Mouse (Mus musculus) adrenal gland, adult 8-10 months (tissue): ENCODE results near the gene Ctsw. TPM values are rescaled to one million over a fixed set of nuclear protein-coding genes. Genes with fewer than 3 reads are reported as not detected.

ENCODE experiments used
- DNase-seq: peaks from one replicate; pipeline ENCODE4 v3.0.0; 2022
- total RNA-seq, 4 experiments: library from RNA; stranded (reverse); gene quantifications; 2 replicates each; pipeline ENCODE4 v1.2.4; 2022

The Ctsw gene
- total RNA-seq, 4 experiments from 2014 or later = 1.1 to 2.2 (median 1.6) TPM

GRCm38 (mm10) chr19:5487768-5488550 lies 19.7 kb upstream of the Ctsw start, which contains the start of gene Mus81:
Mus81 (minus strand) TSS chr19:5488402.
- peak; percentile 97 for DNase-seq

- no peak for DNase-seq
Measured at GRCm38 (mm10) chr19:5486771-5487170, 18.5 kb upstream of the Ctsw start.

- DNase-seq = no peak
Measured at GRCm38 (mm10) chr19:5486286-5486685, 18.0 kb upstream of the Ctsw start.

DNA sequence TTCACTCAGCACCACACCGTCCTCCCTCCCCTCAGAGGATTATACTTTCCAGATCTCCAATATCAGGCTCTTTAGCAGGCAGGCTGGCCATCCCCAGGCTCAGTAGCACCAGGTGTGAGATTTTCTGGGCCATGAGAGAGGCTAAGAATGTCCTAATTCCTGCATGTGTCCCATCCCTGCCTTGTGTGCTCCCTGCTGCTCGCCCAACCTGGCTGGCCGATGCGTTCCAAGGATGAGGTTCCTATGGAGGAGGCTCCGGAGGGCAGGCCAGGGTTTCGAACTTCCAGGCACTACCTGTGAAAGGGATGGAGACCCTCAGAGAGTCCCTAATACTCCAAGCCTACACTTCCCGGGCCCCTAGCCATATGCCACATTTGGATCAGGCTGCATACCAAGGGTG lies 17.5 kb upstream of the Ctsw start:
- no peak for DNase-seq

DNA sequence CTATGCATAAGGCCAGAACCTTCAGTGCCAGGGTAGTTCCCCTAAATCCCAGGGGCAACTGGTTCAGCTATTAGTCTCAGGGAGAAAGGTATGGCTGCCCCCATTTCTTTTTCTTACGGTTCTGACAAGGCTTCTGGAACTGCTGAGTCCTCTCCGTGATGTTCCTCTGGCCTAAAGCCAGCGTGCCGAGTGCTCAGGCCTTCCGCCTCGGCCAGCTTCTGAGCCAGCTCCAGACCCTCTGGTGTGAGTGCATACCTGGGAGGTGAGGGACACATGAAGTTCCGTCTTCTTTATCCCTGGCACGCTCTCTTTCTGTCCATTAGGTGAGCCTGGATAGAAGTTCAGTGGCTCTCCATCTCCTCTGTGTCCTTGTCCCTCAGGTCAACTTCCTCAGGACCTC lies 17.1 kb upstream of the Ctsw start:
- DNase-seq = no peak

DNA sequence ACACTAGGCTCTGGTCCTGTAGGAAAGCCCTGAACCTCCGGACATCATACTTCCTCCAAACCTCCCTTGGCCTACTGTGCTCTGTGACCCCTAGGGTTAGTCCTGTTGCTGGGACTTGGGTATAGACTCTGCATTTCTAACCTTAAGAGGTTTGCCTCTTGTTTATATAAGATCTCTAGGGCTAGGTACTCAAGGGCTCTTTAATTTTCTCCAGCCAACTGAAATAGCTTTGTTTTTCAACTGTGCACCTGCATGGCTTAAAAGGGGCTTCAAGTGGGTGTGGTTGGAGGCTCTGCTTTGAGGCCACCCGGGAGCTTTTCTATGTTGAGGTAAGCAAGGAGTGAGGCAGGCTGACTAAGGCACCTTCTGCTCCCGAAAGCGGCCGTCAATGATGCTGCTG lies 16.2 kb upstream of the Ctsw start:
- no peak for DNase-seq

DNA sequence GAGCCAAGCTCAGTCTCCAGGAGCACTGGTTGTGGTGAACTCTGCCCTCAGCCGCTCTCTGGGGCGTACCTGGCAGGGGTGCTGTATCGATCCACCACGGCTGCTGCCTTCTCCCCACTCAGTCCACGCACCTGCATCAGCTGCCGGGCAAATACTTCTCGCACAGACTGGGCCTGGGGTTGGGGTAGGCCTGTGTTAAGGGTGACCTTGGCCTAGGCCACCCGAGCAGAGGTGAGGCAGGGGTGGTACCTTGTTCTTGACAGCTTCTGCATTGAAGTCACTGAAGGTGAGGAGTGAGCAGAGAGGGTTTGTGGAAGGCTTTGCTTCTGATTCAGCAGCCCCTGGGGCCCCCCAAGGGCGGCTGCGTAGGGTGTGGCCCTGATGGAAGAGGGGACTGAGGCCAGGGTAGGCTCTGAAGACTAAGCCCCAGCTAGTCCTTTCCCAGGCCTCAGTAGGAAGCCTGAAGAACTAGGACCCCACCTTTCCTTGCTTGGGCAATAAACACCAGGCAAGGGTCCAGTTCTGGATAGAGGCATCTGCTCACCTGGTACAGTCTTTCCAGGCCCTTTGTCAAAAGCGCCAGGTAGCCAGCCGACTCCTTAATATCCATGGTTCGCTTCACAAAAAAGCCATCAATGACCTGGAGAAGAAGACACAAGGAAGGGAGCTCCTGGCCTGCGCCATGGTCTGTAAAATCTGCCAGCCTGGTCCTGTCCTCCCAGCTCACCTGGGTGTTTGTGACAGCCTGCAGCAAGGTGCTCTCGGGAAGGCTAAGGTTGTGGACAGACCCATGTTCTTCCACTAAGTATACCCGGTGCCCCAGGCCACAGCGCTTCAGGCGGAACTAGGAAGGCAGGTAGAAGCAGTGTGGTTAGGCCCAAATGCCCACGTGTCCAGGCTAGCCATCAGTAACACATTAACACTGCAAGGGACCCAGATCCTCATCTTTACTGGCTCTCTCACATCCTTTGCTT lies 15.4 kb upstream of the Ctsw start:
- DNase-seq = no peak

DNA sequence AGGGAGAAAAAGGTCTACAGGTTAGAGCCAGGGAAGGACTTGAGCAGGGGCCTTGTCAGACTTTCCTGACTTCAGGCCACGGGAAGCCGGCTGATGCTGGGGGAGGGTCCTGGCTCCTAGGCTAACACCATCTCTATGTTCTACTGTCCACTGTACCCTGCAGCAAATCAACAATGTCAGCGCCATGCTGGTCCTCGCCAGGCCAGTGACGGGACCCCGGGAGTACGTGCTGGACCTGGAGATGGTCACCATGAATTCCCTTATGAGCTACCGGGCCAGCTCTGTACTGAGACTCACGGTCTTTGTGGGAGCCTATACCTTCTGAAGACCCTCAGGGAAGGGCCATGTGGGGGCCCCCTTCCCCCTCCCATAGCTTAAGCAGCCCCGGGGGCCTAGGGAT lies 13.1 kb upstream of the Ctsw start:
- no peak for DNase-seq

DNA sequence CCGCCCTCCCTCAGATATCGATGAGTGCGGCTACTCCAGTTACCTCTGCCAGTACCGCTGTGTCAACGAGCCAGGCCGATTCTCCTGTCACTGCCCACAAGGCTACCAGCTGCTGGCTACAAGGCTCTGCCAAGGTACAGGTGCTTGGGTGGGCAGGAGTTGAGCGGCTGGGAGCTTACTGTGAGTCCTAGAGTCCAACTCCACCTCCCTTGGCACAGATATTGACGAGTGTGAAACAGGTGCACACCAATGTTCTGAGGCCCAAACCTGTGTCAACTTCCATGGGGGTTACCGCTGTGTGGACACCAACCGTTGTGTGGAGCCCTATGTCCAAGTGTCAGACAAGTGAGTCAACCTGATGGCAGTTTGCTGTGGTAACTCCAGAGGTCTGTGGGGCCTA lies 11.7 kb upstream of the Ctsw start:
- no peak for DNase-seq

GRCm38 (mm10) chr19:5477668-5478300 lies 9.5 kb upstream of the Ctsw start:
- no peak for DNase-seq

GRCm38 (mm10) chr19:5477004-5477667 lies 8.8 kb upstream of the Ctsw start:
- DNase-seq = no peak

- no peak for DNase-seq
Measured at GRCm38 (mm10) chr19:5475069-5475714, 6.9 kb upstream of the Ctsw start.

DNA sequence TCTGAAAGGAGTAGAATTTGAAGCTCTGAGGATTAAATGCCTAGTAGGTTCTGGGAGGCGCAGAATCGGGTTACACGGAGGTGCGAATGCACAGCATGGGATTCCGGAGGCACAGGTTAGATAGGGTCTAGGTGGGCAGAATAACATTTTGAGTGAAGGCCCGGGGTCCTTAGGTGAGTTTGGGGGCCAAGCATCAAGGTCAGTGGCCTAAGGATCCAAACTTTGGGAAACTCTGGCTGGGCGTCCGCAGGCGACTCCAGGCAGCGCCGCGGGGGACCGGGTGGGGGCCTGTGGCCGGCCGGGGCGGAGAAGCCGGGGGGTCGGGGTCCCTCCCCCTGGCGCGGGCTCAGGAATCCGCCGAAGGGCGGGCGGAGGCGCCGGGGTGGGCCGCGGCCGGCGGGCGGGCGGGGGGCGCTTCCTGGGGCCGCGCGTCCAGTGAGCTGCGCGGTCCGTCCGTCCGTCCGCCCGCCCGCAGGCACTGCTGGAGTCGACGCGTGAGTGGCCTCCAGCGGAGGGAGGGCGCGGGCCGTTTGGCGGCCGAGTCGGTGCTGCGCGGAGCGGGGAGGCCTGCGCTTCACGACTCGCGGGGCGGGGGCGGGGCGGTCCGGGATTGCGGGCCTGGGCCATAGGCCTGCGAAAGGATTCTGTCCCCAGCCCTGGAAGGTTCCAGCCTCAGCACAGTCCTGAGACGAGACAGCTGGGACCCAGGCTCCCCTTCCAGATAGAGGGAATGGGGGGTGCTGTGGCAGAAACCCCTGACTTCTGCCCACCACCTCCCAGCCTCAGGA lies 6.2 kb upstream of the Ctsw start:
- no peak for DNase-seq

DNA sequence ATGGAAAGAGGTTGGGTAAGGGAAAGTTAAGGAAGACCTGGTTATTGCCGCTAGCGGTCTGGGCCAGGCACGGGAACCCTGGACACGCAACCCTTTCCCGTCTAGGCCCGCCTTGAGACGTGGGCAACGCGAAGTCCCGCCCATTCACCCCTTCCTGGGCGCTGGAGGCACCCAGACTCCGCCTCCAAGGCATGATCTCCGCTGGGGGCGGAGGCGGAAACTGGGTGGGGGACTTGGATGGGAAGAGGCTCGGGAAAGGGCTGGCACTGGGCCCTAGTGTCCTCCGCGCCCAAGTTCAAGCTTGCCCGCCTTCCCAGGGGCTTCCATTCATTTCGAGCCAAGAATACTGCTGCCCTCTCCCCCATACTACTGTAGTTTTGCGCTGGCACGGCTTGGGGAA lies 5.4 kb upstream of the Ctsw start, which contains the start of gene Efemp2:
Gene Efemp2, plus strand, starts transcription at position 235 of the 400 bp plus-strand sequence.
- DNase-seq = peak; percentile 89

GRCm38 (mm10) chr19:5472857-5473256 lies 4.5 kb upstream of the Ctsw start:
- DNase-seq = no peak

GRCm38 (mm10) chr19:5471846-5472245 lies 3.5 kb upstream of the Ctsw start:
- DNase-seq = no peak

DNA sequence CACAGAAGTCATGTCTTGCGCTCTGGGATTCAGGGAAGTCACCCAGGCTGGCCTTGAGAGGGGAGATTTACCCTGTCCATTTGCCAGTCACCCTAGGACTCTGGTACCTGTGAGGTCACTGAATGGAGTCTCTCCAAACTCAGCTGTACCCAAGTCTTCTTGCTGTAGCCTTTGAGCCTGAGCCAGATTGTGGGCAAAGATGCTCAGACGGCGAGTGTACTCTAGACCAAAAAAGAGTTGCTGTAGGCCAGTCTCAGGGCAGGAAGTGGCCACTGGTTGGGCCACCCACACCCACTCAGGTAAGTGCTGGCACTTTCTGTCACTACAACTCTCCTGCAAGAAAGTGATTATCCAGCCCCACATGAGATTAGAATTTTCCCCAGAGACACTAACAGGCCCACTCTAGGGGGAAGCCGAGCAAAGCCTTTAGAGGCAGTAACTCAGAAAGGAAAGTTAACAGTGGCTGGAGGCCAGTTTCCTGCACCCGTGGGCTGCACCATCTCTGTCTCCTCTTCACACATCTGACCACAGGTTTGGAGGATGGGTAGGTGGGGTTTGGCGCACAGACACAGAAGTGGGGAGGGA lies 1.3 kb downstream of the Ctsw start:
- no peak for DNase-seq

DNA sequence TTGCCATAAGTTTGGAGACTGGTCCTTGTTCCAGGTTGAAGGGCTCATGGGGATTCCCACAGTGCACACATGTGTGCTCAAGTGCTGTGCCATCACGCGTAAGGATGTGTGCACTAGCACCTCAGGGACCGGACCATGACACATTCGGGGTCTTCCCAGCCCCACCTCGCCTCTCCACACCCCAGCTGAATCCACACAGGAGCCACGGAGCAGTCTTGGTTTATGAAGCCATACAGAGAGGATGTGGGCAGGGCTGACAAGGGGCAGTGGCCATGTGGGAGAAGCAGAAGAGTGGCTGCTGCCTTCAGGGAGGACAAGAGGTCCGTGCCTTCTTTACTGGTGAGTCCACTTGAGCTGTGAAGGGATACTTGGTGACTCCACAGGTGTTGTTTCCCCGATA lies 3.3 kb downstream of the Ctsw start:
- DNase-seq = no peak

DNA sequence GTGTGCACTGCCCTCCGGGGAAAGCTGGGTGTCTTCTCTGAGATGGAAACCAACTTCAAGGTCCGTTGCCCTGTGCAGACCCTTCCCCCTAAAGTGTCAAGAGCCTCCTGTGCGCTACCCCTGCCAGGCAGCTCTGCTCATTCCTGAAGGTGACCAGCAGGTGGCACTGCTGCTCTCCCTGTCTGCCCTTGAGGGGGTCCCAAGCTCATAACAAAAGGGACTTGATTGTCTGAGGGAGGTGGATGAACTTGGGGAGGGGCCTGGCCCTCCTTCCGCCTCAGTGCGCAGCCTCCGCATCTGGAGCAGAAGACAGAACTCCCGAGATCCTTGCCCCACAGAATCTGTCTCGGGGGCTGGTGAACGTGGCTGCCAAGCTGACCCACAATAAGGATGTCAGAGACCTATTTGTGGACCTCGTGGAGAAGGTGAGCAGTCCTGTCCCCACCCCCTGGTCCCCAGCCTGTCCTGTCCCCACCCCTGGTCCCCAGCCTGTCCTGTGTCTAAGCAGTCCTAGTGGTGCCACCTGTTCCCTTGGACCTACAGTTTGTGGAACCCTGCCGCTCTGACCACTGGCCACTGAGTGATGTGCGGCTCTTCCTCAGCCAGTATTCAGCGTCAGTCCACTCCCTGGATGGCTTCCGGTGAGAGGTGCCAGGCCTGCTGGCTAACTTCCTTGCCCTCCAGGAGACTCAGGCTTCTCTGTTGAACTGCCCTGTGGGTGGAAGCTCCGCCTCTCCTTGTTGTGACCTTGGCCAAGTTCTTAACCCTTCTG lies 4.3 kb downstream of the Ctsw start:
- no peak for DNase-seq

DNA sequence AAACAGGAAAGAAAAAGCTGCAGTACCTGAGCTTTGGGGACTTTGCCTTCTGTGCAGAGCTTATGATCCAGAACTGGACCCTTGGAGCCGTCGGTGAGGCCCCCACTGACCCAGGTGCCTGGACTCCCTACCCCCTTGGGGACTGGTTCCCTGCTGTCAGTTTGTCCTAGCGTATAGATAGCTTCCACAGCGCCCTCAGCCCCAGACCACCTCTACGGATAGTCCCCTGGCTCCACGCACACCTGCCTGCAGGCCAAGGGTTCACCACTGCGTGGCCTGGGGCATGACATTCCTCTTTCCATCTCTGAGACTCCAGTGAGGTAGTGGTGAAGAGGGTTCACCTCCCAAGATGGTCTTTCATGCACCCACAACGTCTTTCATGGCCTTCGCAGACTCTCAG lies 5.1 kb downstream of the Ctsw start:
- no peak for DNase-seq
